Mouse (Mus musculus) cortical plate, adult 2 months (tissue): ENCODE results near the gene March10.

ENCODE experiments used
- CTCF ChIP-seq: fragments of 200-500 bp; IDR thresholded peaks from 2 replicates; pipeline ENCODE4 v1.5.1; 2011; ENCODE audit warnings: mild to moderate bottlenecking, control low read depth, low read length; ENCODE audit not compliant: insufficient read depth; ENCODE audit errors: extremely low read depth
- POLR2A ChIP-seq: fragments of 200-500 bp; IDR thresholded peaks from 2 replicates; pipeline ENCODE4 v1.6.1; 2011; ENCODE audit warnings: mild to moderate bottlenecking, low read length, control low read depth; ENCODE audit not compliant: insufficient read depth; ENCODE audit errors: extremely low read depth

DNA sequence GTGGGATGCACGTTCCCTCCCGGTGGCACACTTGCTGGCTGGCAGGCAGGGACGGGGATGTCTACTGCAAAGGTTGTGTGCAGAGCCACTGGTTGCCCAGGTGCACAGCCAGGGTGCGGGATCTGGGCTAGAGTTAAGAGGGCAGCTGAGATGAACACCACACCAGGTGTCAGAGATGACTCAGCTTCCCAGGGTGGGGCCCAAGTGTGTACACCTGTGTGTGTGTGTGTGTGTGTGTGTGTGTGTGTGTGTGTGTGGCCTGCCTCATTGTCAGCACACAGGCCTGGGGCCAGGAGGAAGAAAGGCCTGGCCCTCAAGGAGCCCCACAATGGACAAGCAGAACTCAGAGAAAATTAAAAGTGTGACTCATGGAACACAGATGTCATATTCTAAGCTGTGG, 31.9 kb downstream of the March10 start:
- no peak for TF ChIP-seq POLR2A
- TF ChIP-seq CTCF = no peak
